Mouse (Mus musculus) hindbrain, embryonic 11.5 days (tissue): ENCODE results near the gene Tmem120b. TPM values are rescaled to one million over a fixed set of nuclear protein-coding genes. Genes with fewer than 3 reads are reported as not detected.
A peak's percentile ranks its signal among the peaks of the same experiment; 100 is the strongest.

Experiments
- ATAC-seq: fragments of 200-750 bp; cut with Nextera tagmentation; 2 replicates; pipeline ENCODE4 v1.8.0; 2017; ENCODE audit warnings: mild to moderate bottlenecking, moderate TSS enrichment, moderate library complexity; ENCODE audit not compliant: low FRiP score
- DNase-seq: peaks from one replicate; pipeline ENCODE4 v3.0.0-alpha.2; 2015; ENCODE audit warnings: low spot score
- H3K27ac ChIP-seq: fragments of 300-500 bp; sonication (generic); 2 replicates; pipeline ENCODE4 v1.5.1; 2014; ENCODE audit warnings: mild to moderate bottlenecking, low read depth, low read length
- H3K27me3 ChIP-seq: fragments of 300-500 bp; sonication (generic); 2 replicates; pipeline ENCODE4 v1.6.1; 2014; ENCODE audit warnings: mild to moderate bottlenecking, low read length, moderate library complexity, mixed read lengths; ENCODE audit not compliant: control insufficient read depth, insufficient read depth
- H3K36me3 ChIP-seq: fragments of 300-500 bp; sonication (generic); 2 replicates; pipeline ENCODE4 v1.6.1; 2014; ENCODE audit warnings: mild to moderate bottlenecking, low read length, moderate library complexity, mixed read lengths; ENCODE audit not compliant: control insufficient read depth, insufficient read depth
- H3K4me1 ChIP-seq: fragments of 300-500 bp; sonication (generic); replicated peaks from 2 replicates; pipeline ENCODE4 v1.6.1; 2014; ENCODE audit warnings: low read length, mixed read lengths; ENCODE audit not compliant: control insufficient read depth, insufficient read depth
- H3K4me2 ChIP-seq: fragments of 300-500 bp; sonication (generic); replicated peaks from 2 replicates; pipeline ENCODE4 v1.6.1; 2014; ENCODE audit warnings: mild to moderate bottlenecking, low read depth, low read length
- H3K4me3 ChIP-seq: fragments of 300-500 bp; sonication (generic); 2 replicates; pipeline ENCODE4 v1.5.1; 2014; ENCODE audit warnings: low read depth, low read length
- H3K9ac ChIP-seq: fragments of 300-500 bp; sonication (generic); 2 replicates; pipeline ENCODE4 v1.6.1; 2014; ENCODE audit warnings: low read depth, low read length
- H3K9me3 ChIP-seq: fragments of 300-500 bp; sonication (generic); 2 replicates; pipeline ENCODE4 v1.6.1; 2016; ENCODE audit warnings: low read length; ENCODE audit not compliant: control insufficient read depth
- WGBS: fragments of 180-500 bp; shearing (Covaris S2); extraction: QIAGEN DNeasy Blood & Tissue Kit; methylation state at CpG from one replicate; pipeline ENCODE4 v1.1.7; 2014; 5-methylcytosine and 5-hydroxymethylcytosine counted together
- polyA plus RNA-seq: library from polyadenylated mRNA; unstranded; fragments of >200 nt; fragmentation: Nextera tagmentation; extraction: Ambion mirVana; gene quantifications from 2 replicates; pipeline ENCODE4 v1.2.1, GENCODE M21; 2014

Gene Tmem120b
- polyA plus RNA-seq, 1 experiment from 2014 or later: 7.8 TPM

DNA sequence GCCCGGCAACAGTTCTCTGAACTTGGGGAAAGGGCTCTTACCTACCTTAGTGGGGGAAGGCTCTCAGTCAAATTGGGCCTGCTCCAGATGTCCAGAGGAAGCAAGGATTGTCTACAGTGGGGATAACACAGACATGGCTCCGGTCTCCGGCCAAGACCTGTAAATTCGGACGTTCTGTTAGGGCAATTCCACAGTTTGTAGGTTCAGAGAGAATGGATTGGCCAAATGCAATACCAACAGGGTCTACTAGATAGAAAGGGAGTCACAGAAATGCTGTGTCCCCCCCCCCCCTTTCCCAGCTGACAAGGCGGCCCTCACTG lies 69.7 kb downstream of the Tmem120b start:
- DNase-seq: peak; percentile 82
- H3K27ac ChIP-seq: peak overlapping the region; percentile 100
- H3K4me2 ChIP-seq: peak overlapping the region; percentile 100
- H3K9ac ChIP-seq: peak overlapping the region; percentile 100
- no peaks in the 10 kb centered on the region for H3K36me3 ChIP-seq
- H3K9me3 ChIP-seq: no peaks in the 10 kb centered on the region
- 0% methylated on average over 5 of the region's 6 CpGs for WGBS
- peak overlapping the region; percentile 96 for H3K4me3 ChIP-seq
- H3K27me3 ChIP-seq: no peaks in the 10 kb centered on the region
- peaks cover 28% of the 10 kb centered on the region for H3K4me1 ChIP-seq
- no peak for ATAC-seq

DNA sequence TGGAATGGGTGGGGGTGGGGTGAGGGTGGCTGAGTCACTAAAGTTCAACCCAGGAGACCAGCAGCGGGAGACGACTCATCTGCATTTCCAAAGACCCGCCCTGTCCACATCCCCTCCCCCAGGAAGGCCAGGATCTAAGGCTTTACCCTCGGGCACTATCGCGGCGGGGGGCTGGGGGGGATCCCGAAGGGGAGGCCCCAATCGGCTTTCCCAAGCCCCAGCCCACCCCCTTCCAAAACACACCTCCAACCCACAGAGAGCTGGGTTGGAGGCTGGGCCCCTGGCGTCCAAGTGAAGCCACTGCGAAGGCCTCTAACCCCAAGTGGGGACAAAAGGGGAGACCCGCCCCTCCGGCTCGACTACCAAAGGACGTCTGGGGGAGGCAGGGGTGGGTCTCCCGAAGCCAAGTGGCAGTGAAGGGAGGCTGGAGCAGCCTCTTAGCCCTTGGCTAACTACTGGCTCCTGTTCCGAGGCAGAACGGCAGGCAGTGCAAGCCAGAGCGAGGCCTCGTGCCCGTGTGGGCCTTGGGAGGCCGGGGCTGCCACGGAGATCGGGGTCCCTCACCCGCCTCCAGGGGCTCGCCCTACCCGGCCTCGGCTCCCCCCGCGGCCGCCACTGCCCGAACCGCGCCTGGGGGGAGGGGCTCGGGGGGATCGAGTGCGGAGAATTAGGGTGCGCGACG lies 70.2 kb downstream of the Tmem120b start:
- H3K4me3 ChIP-seq: peak overlapping the region; percentile 96
- H3K4me2 ChIP-seq: peak overlapping the region; percentile 100
- H3K27ac ChIP-seq: peak overlapping the region; percentile 100
- peak overlapping the region; percentile 100 for H3K9ac ChIP-seq
- under 1% methylated on average over 39 of the region's 40 CpGs for WGBS
- ATAC-seq: peak; percentile 67
- peaks cover 28% of the 10 kb centered on the region for H3K4me1 ChIP-seq
- H3K9me3 ChIP-seq: no peaks in the 10 kb centered on the region
- peak; percentile 87 for DNase-seq
- no peaks in the 10 kb centered on the region for H3K27me3 ChIP-seq
- no peaks in the 10 kb centered on the region for H3K36me3 ChIP-seq

DNA sequence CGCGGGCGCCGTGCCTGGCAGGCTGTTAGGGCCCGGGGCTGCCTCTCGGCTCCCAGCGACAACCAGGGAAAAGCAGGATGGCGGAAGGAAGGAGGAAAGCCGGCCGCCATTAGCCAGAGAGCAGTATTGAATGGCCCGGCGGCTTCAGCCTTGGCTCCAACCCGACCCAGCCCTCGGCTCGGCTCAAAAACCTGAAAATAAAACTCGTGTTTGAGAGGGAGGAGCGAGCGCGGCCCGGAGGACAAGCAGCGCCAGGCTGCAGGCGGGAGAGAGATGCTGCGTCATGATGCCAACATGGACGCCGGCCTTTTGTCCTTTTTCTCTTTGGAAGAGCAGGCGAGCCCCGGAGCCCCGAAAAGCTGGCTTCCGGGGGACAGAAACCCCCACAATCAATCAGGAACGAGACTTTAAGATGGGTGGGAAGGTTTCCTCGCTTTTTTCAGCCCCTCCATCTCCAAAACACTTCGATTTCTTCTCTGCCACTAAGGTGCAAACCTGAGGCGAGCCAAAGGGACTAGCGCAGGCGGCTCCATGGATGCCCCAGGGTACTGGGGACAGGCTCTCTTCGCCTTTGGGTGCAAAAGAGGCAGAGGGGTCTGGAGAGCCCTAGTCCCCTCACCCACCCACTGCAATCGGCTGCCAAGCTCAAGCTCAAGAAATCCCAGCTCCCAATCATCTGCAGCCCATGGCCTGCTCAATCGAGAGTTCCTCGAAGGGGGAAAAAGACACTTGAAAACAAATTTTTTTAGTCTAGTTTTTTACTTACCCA lies 70.9 kb downstream of the Tmem120b start:
- peak overlapping the region; percentile 100 for H3K9ac ChIP-seq
- H3K4me2 ChIP-seq: peak overlapping the region; percentile 100
- peak overlapping the region; percentile 100 for H3K27ac ChIP-seq
- WGBS: under 1% methylated on average over 39 of the region's 39 CpGs
- H3K36me3 ChIP-seq: no peaks in the 10 kb centered on the region
- H3K4me3 ChIP-seq: peak overlapping the region; percentile 96
- ATAC-seq: no peak
- H3K4me1 ChIP-seq: peaks cover 29% of the 10 kb centered on the region
- peak; percentile 81 for DNase-seq
- no peaks in the 10 kb centered on the region for H3K9me3 ChIP-seq
- H3K27me3 ChIP-seq: no peaks in the 10 kb centered on the region

DNA sequence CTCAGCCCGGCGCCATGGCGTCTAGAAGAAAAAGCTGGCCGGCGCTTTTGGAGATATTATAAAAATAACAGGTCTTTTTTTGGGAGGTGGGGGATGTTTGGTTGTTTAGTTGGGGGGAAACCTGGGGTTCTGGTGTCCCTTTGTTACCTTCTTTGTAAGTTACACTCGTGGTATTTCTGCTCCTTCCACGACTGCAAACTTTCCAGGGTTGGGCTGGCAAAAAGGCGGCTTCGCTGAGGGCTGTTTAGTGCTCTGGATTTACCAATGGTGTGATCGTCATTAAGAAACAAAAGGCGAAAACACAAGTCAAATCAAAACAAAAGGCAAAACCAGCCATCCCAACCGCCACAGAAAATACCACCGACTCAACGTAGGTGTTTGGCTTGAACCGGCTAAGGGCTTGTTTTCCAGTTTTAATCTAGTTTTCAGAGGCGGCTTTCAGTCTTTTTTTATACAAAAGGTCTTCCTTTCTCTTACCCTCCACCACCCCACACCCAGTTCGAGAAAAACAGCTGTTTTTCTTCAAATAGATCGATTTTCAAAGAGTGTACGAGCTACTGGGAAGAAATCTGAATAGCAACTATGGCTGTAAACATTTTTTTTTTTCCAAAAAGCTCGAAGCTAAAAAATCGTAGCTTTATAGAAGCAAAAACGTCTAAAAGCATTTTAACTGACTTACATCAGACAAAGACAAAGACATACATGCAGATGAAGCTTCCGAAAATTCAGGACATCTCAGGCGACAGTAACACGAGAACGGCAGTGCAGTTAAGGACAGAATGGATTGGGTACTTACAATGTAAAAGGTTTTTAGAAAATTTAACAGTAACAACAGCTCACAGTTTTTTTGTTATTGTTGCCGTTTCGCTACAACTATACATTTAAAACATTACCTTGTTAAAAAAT lies 71.8 kb downstream of the Tmem120b start:
- Histone ChIP-seq H3K4me3 (peak overlapping the region; percentile 96), H3K4me2 (peak overlapping the region; percentile 100), H3K27me3 (no peaks in the 10 kb centered on the region), H3K27ac (peak overlapping the region; percentile 100), H3K36me3 (no peaks in the 10 kb centered on the region), H3K4me1 (peaks cover 25% of the 10 kb centered on the region), H3K9me3 (no peaks in the 10 kb centered on the region), H3K9ac (peak overlapping the region; percentile 100)
- under 1% methylated on average over 28 of the region's 28 CpGs for WGBS
- DNase-seq (peak; percentile 67), ATAC-seq (no peak)

DNA sequence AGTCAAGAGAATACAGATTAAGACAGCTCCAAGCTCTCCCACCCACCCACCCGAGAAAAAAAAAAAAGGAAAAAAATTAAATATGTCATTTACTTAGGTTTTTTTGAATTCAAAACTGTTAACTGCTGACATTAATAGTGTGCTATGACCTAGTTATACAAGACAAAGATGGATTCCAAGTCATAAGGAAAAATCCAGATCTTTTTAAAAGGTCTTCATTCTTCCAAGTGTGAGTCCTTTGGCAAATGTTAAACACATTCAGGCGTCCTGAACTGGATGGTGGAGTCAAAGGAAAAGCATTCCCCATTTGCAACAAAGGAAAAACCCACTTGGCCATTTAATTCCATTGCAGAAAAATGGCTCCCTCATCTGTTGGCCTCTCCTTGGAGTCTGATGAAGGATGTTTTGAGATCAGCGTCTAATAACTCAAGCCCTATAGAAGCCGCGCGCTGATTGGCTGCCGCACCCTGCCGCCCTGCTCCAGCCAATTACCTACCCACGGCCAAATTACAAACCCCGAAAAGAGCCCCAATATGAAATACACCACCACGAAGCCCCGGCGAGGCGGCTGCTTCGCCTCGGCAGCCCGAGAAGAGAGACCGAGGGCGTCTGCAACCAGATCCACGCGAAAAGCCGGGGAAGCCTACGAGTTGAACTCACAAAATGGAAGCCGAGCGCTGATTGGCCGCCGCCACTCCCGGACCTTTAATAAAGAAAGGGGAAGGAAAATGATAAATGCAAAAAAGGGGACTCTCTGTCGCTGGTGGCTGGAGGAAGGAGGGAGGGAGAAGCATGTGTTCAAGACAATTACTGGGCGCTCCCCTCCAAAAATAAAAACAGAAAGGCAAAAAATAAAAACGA lies 72.7 kb downstream of the Tmem120b start:
- Histone ChIP-seq H3K27me3 (no peaks in the 10 kb centered on the region), H3K4me2 (peak overlapping the region; percentile 100), H3K4me3 (peak overlapping the region; percentile 96), H3K4me1 (peaks cover 23% of the 10 kb centered on the region), H3K36me3 (no peaks in the 10 kb centered on the region), H3K9me3 (no peaks in the 10 kb centered on the region), H3K27ac (peak overlapping the region; percentile 100), H3K9ac (peak overlapping the region; percentile 99)
- peak; percentile 92 for DNase-seq
- peak; percentile 47 for ATAC-seq
- 0% methylated on average over 31 of the region's 31 CpGs for WGBS

DNA sequence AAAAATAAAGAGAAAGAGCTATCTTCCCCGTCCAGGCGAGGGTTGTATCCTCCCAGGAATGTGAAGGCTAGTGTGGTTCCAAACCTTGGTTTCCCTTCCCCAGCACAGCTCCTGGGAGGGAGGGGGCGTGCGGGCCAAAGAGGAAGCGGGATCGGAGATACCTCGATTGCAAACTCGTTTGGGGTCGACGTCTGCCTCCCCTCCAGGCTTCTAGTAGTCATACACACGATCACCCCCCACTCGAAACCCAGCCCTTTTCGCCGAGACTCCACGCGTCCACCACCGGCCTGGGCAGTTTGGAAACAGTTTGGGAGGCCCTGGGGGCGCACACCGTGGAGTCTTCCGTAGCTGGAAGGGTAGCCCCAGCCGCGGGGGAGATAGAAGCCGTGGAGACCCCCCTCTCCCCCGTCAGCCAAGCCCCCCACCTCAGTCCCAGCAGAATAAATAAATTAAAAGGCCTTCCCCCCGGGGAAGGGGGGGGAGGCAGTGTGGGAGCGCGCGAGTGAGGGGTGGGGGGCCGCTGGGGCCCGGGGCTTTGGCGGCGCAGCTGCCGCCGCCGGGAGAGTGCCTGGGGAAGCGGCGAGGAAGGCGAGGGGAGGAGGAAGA lies 73.4 kb downstream of the Tmem120b start:
- DNase-seq: peak; percentile 77
- 0 out of 2 replicates have a peak, but pooled peaks have one; percentile 18 for ATAC-seq
- Histone ChIP-seq H3K4me2 (peak overlapping the region; percentile 100), H3K9me3 (no peaks in the 10 kb centered on the region), H3K4me3 (peak overlapping the region; percentile 96), H3K9ac (peak overlapping the region; percentile 99), H3K4me1 (peaks cover 18% of the 10 kb centered on the region), H3K27me3 (no peaks in the 10 kb centered on the region), H3K36me3 (peaks cover 5% of the 10 kb centered on the region; the same call in 1 of the 2 replicates), H3K27ac (peak overlapping the region; percentile 100)
- 0% methylated on average over 24 of the region's 38 CpGs for WGBS

DNA sequence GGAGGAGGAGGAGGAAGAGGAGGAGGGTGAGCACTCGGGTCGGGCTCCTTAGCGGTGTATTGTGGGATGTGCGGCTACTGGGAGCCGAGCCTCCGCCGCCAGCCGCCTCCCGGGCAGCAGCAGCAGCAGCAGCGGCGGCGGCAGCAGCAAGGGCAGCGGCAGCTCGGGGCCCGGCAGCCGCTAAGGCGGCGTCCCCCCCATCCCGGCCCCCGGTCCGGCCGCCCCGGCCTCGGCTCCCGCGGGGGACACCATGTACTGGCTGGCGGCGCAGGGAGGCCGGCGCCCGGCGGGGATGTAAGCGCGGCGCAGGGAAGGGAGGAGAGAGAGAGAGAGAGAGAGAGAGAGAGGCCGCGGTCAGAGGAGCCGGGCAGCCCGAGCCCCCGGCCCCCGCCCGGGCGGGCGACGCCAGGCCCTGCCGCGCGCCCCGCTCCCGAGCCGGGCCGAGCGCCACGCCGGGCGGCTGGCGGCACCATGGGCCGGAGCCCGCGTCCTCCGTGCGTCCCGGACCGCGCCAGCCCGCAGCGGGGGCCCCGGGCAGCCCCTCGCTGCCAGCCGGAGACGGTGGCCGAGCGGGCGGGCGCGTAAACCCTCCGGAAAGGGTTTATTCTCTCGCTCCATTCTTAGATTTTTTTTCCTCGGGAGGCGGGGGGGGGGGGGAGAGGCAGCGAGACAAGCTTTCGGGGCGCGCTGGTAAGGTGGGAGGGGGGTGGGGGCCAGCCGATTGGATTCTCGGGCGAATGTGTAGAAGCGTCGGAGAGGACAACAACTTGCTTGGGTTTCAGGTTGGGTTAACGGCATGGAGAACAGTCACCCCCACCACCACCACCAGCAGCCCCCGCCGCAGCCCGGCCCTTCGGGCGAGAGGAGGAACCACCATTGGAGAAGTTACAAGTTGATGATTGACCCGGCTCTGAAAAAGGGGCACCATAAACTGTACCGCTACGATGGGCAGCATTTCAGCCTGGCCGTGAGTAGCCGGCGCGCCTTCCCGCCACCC lies 74.2 kb downstream of the Tmem120b start, which contains the start of gene Setd1b:
Gene Setd1b (plus strand): TSS at position 33 of the 997 bp plus-strand sequence.
- peak within 1 kb of the TSS; percentile 96 for H3K4me3 ChIP-seq
- H3K4me1 ChIP-seq: peaks cover 11% of the 10 kb centered on the region
- ATAC-seq (0 out of 2 replicates have a peak, but pooled peaks have one; percentile 10), DNase-seq (peak; percentile 78)
- peak within 1 kb of the TSS; percentile 100 for H3K27ac ChIP-seq
- H3K9me3 ChIP-seq: no peaks in the 10 kb centered on the region
- peaks cover 8% of the 10 kb centered on the region; the same call in 1 of the 2 replicates for H3K36me3 ChIP-seq
- H3K9ac ChIP-seq: peak within 1 kb of the TSS; percentile 99
- no peaks in the 10 kb centered on the region for H3K27me3 ChIP-seq
- peak within 1 kb of the TSS; percentile 100 for H3K4me2 ChIP-seq
- under 1% methylated on average over 49 of the region's 103 CpGs for whole genome bisulfite sequencing
